Mouse (Mus musculus) hematopoietic stem cell, adult 5-6 weeks (primary cell): ENCODE data around the gene Ppp1r9b. TPM values are rescaled to one million over a fixed set of nuclear protein-coding genes. Genes with fewer than 3 reads are reported as not detected.

Experiments
- ATAC-seq, 2 experiments: fragments of 125-278 bp in 1 of 2; replicated peaks in 1 of 2; 2 replicates each; pipeline ENCODE4 v1.8.0; 2016 to 2017; ENCODE audit warnings: inconsistent platforms in 2 of 2, mild to moderate bottlenecking in 2 of 2, moderate number of reproducible peaks in 2 of 2, low read depth in 1 of 2, moderate TSS enrichment in 1 of 2; ENCODE audit not compliant: low FRiP score in 2 of 2, poor library complexity in 2 of 2, severe bottlenecking in 2 of 2, insufficient read depth in 1 of 2, low TSS enrichment in 1 of 2
- total RNA-seq: library from RNA; stranded (forward); fragments of 172-1452, 232-1000 nt; gene quantifications from 2 replicates; pipeline ENCODE4 v1.2.3, GENCODE M21; 2017

Gene Ppp1r9b
- total RNA-seq, 1 experiment from 2014 or later = 240 TPM

- ATAC-seq = no peak
These were observed 18.8 kb upstream of the Ppp1r9b start for GRCm38 (mm10) chr11:94971895-94972615.

- no peak for ATAC-seq
These were observed 17.9 kb upstream of the Ppp1r9b start for GRCm38 (mm10) chr11:94972887-94973286.

- ATAC-seq = no peak
These were observed 17.5 kb upstream of the Ppp1r9b start for GRCm38 (mm10) chr11:94973313-94973712.

GRCm38 (mm10) chr11:94974951-94975350 lies 15.9 kb upstream of the Ppp1r9b start:
- ATAC-seq = no peak

GRCm38 (mm10) chr11:94976199-94976598 lies 14.6 kb upstream of the Ppp1r9b start, which contains the start of gene Sgca:
Gene Sgca (minus strand): TSS chr11:94976327.
- no peak for ATAC-seq

- ATAC-seq = no peak
These were observed 12.5 kb upstream of the Ppp1r9b start for GRCm38 (mm10) chr11:94978178-94978915.

DNA sequence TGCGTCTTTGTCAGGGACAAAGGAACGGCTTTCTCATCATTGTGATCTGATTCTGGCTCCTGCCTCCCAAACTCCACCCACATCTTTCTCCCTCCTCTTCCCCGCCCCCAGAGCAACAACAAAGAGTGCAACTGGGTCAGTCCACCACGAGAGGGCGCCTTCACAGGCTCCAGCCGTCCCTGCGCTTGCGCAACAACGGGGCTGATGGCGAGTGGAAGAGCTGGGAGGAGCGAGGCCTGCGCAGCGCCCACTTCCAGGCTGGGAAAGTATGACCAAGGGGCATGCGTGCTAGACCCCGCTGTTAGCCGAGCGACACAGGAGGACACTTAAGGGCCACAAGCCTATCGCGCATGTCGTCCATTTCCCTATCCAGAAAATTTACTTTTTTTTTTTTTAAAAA lies 11.9 kb upstream of the Ppp1r9b start:
- ATAC-seq = peak; percentile 98 to 99

GRCm38 (mm10) chr11:94979462-94980179 lies 11.2 kb upstream of the Ppp1r9b start:
- no peak for ATAC-seq

GRCm38 (mm10) chr11:94985140-94985539 lies 5.7 kb upstream of the Ppp1r9b start:
- no peak for ATAC-seq

- no peak for ATAC-seq
These were observed 5.0 kb upstream of the Ppp1r9b start for GRCm38 (mm10) chr11:94985822-94986221.

DNA sequence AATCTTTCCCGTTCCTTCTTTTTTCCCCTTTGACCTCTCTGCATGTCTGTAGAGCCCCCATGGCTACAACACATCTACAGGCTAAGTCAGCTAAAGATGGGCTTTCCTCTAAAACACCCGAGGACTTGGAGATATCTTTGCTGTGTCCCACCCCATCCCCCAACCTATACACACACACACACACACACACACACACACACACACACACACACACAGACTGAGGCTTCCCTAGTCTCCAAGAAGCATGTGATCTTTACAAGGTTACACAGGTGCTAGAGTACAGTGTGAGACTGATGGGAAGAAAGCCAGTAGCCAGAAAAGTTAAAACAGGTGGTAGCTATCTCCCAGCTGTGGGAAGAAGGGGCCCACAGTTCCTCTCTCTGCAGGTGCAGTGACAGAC lies 4.4 kb upstream of the Ppp1r9b start:
- ATAC-seq = no peak

- no peak for ATAC-seq
These were observed 3.5 kb upstream of the Ppp1r9b start for GRCm38 (mm10) chr11:94987341-94987740.

DNA sequence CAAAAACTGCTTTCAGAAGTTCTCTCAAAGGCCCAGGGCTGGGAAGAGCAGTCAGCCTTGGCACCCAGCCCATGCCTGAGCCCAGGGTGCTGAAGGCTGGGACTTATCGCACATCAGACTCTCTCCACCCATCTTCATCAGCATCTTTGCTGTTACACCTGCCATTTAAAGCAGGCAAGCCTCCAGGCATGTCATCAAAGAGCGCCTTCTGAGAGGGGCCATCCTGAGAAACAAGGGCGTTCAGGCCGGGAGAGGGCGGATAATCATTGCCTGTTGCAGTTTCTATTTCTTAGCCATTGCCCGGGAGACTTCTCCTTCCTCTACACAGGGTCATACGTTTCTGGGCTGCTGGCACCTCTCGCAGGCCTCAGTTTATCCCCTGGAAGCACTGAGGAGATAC lies 3.0 kb upstream of the Ppp1r9b start:
- ATAC-seq = no peak

GRCm38 (mm10) chr11:94988780-94989561 lies 1.9 kb upstream of the Ppp1r9b start:
- ATAC-seq = no peak

GRCm38 (mm10) chr11:94989562-94990017 lies 1.2 kb upstream of the Ppp1r9b start:
- peak; percentile 52 to 63 for ATAC-seq

GRCm38 (mm10) chr11:94990102-94990748 lies 610 bp upstream of the Ppp1r9b start:
- no peak for ATAC-seq
